Mouse (Mus musculus): ENCODE measurements around the gene Pole2.
"Not testable (repeated sequence)": the region's sequence is repeated elsewhere in the genome, so short reads cannot be mapped to it uniquely, and the experiment has no call there.

Gene Pole2

DNA sequence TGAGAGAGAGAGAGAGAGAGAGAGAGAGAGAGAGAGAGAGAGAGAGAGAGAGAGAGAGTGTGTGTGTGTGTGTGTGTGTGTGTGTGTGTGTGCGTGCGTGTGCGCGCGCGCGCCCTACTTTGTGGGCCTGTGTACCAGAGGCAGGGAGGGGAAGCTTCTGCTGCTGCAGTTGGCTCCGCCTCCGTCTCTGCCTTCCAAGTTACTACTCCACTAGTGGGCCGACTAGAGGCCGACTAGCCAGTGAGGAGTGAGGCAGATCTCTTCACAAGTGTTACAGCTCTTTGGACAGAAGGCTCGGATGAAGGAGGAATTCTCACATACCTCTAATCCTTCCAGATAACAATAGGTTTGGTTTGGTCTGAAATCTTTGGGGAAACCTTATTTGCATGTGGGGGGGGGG, 48.6 kb downstream of the Pole2 start:
- DNase-seq (ENCODE audit: low read depth): no peak

DNA sequence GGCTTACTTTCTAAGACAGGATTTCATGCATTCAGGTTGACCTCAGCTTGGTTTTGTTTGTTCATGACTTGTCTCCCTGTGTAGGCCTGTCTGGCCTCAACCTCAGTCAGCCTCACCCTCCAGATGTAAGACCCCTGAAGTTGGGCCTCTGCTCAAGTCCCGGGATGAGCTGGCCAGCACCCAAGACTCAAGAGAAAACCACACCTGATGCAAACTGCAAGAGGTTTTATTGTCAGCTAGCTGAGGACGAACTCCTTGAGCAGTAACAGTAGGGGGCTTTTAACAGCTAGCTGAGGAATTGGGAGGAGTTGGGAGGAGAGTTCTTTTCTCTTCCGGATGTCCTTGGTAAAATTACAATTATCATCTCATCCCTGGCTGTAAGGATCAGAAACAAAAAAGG, 50.5 kb downstream of the Pole2 start:
- DNase-seq (ENCODE audit: low read depth): no peak

GRCm38 (mm10) chr12:69175975-69176374, 52.0 kb downstream of the Pole2 start:
- DNase-seq (ENCODE audit: low read depth): no peak

GRCm38 (mm10) chr12:69171307-69171706, 56.7 kb downstream of the Pole2 start:
- DNase-seq (ENCODE audit: low read depth): no peak

DNA sequence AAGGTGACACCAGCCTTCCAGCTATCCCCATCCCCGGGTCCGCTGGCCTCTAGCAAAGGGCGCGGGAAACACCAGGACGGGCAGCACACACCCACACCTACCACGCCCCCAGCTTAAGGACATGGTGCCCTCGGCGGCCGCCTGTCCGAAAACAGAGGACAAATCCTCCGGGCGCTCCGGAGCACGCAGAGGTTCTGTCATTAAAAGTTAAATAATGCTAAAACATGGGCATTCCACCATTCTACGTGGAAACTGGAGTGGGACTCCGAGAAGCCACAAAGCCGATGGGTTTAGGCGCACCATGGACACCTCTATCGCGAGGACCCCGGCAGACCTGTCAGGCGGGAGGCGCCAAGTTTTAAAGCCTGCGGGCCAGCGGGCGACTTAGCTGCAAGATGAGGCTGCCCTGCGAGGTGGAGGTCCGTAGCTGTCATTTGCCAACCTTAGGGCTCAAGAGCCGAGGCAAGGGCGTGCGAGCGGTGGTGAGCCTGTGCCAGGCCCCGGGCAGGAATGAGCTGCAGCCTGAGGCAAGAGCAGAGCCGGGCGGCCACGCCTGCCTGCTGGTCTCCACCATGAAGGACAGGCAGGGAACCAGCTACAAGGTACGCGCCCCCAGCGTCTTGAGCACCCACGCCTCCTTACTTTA, 59.4 kb downstream of the Pole2 start, which contains the start of gene Lrr1:
Gene Lrr1 (plus strand): TSS at position 354 of the 646 bp plus-strand sequence.
- DNase-seq (ENCODE audit: low read depth): peak; percentile 93

- DNase-seq (ENCODE audit: low read depth): no peak
These were observed 60.1 kb downstream of the Pole2 start for GRCm38 (mm10) chr12:69167656-69168460.

DNA sequence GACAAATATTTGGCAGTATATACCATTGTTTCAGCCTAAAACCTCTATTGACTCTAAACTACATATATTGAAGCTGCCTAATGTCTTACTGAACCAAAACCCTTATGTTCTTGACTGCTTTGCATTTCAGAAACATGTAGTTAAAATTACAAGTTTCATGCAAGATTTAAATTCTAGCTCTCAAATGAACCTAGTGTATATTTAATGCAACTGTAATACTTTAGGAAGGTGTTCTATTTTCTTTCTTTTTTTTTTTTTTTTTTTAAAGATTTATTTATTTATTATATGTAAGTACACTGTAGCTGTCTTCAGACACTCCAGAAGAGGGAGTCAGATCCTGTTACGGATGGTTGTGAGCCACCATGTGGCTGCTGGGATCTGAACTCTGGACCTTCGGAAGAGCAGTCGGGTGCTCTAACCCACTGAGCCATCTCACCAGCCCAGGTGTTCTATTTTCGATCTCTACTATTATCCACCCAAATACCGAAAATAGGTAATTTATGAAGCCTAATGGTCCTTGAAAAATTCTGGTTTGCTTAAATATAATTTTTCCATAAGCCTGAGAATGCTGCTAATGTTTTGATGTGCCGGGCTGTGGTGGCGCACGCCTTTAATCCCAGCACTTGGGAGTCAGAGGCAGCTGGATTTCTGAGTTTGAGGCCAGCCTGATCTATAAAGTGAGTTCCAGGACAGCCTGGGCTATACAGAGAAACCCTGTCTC, 61.0 kb downstream of the Pole2 start:
- not testable (repeated sequence) for DNase-seq (ENCODE audit: low read depth)

DNA sequence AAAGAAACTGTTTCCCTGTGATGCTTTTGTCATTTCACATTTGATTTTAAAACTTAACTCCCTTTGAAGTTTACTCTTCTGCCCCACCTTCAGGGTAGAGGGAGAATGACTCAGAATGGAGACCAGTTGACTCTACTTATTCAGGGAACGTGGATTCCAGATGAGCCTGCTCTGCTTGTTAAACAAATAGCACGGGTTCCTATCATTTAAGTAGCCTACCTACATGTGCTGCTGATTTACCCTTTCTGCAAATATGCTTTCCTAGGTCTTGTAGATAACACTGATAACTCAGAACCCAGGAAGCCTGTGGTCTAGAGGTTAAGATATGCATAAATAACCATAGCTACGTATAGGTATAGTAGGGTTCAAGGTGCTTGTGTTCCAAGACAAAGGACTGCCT, 63.1 kb downstream of the Pole2 start:
- DNase-seq (ENCODE audit: low read depth): peak; percentile 64

GRCm38 (mm10) chr12:69163586-69163985, 64.4 kb downstream of the Pole2 start:
- DNase-seq (ENCODE audit: low read depth): not testable (repeated sequence)

GRCm38 (mm10) chr12:69160677-69161076, 67.3 kb downstream of the Pole2 start:
- not testable (repeated sequence) for DNase-seq (ENCODE audit: low read depth)

DNA sequence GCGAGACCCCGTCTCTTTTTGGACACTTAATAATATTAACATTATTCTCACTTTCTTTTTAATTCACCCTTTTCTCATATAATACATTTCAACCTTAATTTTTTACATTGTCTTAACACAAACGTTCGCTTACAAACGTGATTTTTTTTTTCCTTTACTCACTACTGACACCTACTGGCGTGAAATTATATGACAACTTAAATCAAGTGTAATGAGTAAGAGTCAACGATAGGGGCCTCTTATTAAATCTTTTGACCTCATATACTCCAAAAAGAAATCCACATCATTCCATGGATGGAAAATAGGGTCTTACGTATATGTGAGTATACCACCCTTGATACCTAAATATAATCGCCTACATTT, 68.4 kb downstream of the Pole2 start:
- DNase-seq (ENCODE audit: low read depth): peak; percentile 98

DNA sequence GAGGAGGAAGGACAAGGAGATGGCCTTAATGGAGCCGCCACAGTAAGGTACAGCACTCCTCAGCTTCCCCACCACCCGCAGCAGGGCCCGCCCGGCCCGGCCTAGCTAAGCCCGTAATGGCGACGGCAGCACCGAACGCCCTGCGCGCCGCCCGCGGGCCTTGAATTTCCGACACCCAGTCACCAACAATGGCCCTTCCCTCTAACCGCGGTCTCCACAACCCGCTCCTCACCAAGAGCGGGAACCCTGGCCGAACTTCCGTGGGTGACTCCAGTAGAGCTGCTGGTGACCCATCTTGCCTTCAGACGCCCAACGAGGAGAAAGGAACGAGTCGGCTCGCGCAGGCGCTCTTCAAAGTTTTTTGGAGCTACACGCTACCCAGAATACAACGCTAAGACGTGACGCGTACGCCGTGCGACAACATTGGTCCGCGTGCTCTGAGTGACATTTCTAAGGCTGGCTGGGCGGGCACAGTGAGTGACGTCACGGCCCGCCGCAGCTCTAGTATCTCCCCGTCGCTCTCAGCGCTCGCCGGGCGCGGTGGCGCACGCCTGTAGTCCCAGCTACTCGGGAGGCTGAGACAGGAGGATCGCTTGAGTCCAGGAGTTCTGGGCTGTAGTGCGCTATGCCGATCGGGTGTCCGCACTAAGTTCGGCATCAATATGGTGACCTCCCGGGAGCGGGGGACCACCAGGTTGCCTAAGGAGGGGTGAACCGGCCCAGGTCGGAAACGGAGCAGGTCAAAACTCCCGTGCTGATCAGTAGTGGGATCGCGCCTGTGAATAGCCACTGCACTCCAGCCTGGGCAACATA, 69.0 kb downstream of the Pole2 start, which contains the start of gene Rps29:
Gene Rps29 (minus strand): TSS at position 422 of the 813 bp plus-strand sequence.
- peak; percentile 100 for DNase-seq (ENCODE audit: low read depth)

- DNase-seq (ENCODE audit: low read depth): no peak
These were observed 69.6 kb downstream of the Pole2 start for GRCm38 (mm10) chr12:69158366-69158764.

- no peak for DNase-seq (ENCODE audit: low read depth)
These were observed 70.9 kb downstream of the Pole2 start for GRCm38 (mm10) chr12:69157107-69157506.

DNA sequence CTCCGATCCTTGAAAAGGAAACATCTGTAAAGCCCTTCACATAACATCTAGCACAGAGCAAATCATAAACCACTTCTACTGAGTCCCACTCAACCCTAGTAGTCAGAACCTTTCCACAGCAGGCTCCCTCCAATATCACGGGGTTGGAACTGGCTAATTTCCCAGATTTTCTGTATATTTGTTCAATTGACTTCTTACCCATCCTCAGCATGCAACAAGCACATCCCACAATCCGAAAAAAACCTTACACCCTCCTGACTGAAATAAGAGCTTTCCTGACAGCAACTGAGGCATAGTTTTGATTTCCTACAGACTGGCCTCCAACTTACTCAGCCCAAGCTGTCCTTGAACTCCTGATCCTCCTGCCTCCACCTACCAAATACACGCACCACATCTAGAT, 71.6 kb downstream of the Pole2 start:
- no peak for DNase-seq (ENCODE audit: low read depth)

DNA sequence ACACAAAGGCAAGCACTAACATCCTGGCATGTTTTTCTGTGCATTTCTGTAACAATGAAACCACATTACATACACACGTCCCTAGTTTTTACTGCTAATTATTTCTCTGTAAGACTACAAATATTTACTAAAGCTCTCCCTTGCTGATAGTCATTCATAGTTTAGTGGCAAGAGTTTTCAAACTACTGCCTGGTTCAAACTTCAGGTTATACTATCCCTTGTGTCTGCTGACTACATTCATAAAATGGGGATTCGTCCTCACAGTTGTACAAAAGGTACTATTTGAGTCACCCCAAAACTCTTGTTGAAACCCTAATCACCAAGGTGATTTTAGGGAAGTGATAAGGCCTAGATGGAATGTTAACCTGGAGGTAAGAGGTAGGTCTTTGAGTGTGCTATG, 72.1 kb downstream of the Pole2 start:
- DNase-seq (ENCODE audit: low read depth): no peak
